Mouse (Mus musculus) lung, adult 2 months (tissue): ENCODE measurements around the gene Rnd1.

Source experiments
- CTCF ChIP-seq: fragments of 200-500 bp; IDR thresholded peaks from 2 replicates; pipeline ENCODE4 v1.5.1; 2011; ENCODE audit warnings: mild to moderate bottlenecking, low read length, control low read depth; ENCODE audit not compliant: insufficient read depth
- POLR2A ChIP-seq: fragments of 200-500 bp; IDR thresholded peaks from 2 replicates; pipeline ENCODE4 v1.6.1; 2011; ENCODE audit warnings: low read depth, mild to moderate bottlenecking, control low read depth, low read length, borderline replicate concordance; ENCODE audit errors: extremely low read depth

GRCm38 (mm10) chr15:98674994-98675545 lies 2.2 kb downstream of the Rnd1 start:
- TF ChIP-seq CTCF (no peak), POLR2A (no peak)
